Mouse (Mus musculus) layer of hippocampus, postnatal 36 days (tissue): ENCODE measurements around the gene Mlph. TPM values are rescaled to one million over a fixed set of nuclear protein-coding genes. Genes with fewer than 3 reads are reported as not detected.

ENCODE experiments used
- DNase-seq, 2 experiments: peaks; one replicate each; pipeline ENCODE4 v3.0.0; 2022
- total RNA-seq, 2 experiments: library from RNA; stranded (reverse); gene quantifications; 2 replicates each; pipeline ENCODE4 v1.2.3; 2021

The Mlph gene
- total RNA-seq, 2 experiments from 2014 or later: 0.60 to 1.8 TPM

GRCm38 (mm10) chr1:90909631-90910152 is 5.2 kb upstream of the Mlph start:
- no peak for DNase-seq

- DNase-seq: no peak
These were observed 1.7 kb upstream of the Mlph start for GRCm38 (mm10) chr1:90913231-90913630.

DNA sequence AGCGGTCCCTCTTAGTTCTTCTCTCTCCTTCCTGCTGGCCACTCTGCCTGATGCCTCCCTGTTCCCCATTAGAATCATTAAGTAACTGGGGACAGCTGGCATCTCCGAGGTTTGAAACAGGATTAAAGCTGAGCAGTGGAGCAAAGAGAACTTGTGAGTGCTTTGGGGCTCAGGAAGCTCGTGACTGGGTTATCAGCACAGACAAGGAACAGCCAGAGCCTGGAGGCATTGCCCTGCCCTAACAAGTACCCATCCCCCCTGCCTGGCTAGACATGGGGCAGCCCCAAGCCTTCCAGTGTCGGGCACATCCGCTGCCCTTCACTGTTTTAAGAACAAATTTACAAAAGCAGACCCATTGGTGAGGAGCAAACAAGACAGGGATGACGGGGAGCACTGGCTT is 2.6 kb downstream of the Mlph start:
- no peak for DNase-seq

GRCm38 (mm10) chr1:90921687-90922086 is 6.8 kb downstream of the Mlph start:
- DNase-seq: no peak

GRCm38 (mm10) chr1:90926030-90926429 is 11.1 kb downstream of the Mlph start:
- DNase-seq: no peak

DNA sequence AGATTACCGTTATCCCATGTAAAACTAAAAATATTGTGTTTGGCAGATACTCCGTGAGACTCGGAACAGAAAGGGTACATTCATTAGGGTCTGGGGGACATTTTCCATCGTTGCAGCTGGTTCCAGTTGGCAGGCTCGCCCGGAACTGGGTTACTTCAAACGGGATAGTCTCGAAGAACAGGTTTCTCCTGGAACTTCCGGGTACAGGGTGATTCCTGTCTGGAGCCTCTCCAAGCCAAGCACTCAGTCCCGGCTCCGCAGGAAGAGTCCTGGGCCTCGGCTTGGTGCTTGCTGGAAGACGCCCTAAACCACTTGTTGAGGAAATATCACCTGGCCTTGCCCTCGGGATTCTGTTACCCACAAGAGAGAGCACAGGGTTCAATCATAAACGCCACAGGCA is 12.4 kb downstream of the Mlph start:
- DNase-seq: no peak

DNA sequence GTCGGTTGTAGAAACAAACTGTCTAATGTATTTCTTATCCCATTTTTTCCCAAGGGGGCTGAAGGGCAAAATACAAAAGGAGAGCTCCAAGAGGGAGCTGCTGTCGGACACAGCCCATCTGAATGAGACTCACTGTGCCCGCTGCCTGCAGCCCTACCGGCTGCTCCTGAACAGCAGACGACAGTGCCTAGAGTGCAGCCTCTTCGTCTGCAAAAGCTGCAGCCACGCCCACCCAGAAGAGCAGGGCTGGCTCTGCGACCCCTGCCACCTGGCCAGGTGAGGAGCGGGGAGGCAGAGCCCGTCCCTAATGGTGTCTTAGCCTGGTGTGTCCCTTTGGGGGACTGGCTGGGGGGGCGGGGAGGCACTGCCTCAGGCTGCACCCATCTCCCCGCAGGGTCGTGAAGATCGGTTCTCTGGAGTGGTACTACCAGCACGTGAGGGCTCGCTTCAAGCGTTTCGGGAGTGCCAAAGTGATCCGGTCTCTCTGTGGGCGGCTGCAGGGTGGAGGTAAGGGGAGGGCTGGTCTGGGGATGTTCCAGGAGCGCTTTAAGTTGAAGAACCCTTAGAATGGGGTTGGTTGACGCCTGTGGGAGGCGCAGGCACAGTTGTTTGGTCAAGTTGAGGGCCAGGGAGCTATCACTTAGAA is 13.2 kb downstream of the Mlph start:
- DNase-seq: no peak

- DNase-seq: peak; percentile 80 to 82
These were observed 13.7 kb downstream of the Mlph start for GRCm38 (mm10) chr1:90928575-90928934.

GRCm38 (mm10) chr1:90933001-90933400 is 18.1 kb downstream of the Mlph start:
- DNase-seq: peak; percentile 14 to 33

GRCm38 (mm10) chr1:90936990-90937389 is 22.1 kb downstream of the Mlph start:
- no peak for DNase-seq

DNA sequence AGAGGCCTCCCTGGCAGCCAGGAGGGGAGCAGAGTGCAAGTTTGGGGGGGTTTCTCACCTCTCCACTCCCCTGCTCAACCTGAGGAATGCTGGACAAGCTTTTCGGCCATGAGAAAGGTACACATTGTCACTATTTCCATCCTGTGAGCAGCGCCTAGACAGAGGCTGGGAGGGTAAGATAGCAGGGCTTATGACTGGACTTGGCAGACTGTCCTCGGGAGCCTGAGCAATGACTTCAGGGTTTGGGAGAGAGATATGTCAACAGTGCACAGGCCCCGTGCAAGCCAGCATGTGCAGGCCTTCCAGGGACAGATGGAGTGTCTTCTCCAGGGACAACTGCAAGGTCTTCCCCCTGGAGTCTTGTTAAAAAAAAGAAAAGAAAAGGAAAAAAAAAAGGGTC is 25.1 kb downstream of the Mlph start:
- no peak for DNase-seq

GRCm38 (mm10) chr1:90945171-90945570 is 30.3 kb downstream of the Mlph start:
- no peak for DNase-seq

DNA sequence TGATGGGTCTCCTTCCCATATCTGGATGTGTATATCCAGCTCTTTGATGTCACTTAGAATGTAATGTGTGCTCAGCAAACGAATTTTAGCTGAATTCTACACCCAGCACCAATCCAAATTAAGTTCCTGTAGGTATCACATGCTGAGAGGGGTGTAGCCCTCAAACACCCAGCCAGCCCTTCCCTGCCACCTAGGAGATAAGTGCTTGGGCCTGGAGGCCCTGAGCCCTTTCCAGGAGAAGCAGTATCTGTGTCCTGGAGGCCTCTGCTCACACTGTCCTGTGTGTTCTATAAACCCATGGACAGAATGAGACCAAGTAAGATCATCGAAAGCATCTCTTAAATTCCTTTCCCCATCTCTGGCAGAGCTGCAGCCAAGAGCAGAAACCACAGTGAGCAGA is 32.4 kb downstream of the Mlph start:
- DNase-seq: no peak

DNA sequence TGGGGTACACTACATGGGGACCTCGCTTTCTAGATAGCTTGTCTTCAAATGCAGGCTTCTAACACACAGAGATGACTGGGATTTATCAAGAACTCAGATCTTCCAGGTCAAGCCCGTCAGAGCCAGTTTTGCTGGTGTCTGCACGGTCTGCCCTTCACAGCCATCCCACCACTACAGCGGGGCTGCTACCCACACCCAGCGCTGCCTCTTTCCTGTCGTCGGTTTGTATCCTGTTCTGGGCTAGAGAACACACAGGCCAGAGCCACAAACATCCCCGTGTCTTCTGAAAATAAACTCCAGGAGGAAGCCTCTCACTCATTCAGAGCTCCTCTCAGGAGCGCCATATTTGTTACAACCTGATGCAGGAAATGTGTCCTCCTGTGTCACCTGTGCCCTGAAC is 34.4 kb downstream of the Mlph start:
- DNase-seq: no peak

DNA sequence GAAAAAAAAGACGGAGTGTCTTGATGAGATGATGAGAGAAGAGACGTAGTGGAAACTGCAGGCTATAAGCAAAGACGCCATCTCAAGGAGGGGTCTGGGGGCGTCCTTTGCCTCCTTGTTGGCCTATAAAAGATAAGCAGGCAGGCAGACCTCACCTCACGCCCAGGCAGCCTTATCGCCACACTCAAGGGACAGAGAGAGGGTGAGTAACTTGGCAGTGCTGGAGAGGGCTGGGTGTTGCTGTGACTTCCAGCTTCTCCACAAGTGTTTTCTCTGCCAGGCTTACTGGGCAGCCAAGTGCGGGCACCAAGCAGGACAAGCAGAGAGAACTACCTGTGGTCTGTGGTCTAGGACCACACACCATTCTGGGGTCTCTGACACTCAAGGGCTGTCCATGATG is 36.8 kb downstream of the Mlph start:
- no peak for DNase-seq

GRCm38 (mm10) chr1:90952808-90953207 is 37.9 kb downstream of the Mlph start, which contains the start of gene Prlh:
Gene Prlh, plus strand, starts transcription at chr1:90953108.
- DNase-seq: no peak

DNA sequence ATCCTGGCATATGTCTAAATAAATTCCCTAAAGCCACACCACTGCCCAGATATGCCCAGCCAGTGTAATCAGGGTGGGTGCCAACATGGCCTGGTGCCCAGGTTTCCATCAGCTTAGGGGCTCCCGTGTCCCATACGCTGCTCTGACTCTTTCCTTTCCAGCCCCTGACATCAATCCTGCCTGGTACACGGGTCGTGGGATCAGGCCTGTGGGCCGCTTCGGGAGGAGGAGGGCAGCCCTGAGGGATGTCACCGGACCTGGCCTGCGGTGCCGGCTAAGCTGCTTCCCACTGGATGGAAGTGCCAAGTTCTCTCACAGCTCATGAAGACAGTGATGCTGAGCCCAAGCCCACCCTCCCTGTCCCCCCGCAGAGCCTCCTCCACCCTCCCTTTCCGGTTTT is 38.8 kb downstream of the Mlph start:
- DNase-seq: no peak

- DNase-seq: peak; percentile 40 to 70
These were observed 41.6 kb downstream of the Mlph start for GRCm38 (mm10) chr1:90956245-90957096.

GRCm38 (mm10) chr1:90962526-90962925 is 47.6 kb downstream of the Mlph start:
- no peak for DNase-seq

- DNase-seq: no peak
These were observed 48.1 kb downstream of the Mlph start for GRCm38 (mm10) chr1:90962994-90963393.

- DNase-seq: no peak
These were observed 52.7 kb downstream of the Mlph start for GRCm38 (mm10) chr1:90967583-90967982.

GRCm38 (mm10) chr1:90968649-90969048 is 53.8 kb downstream of the Mlph start:
- DNase-seq: no peak

DNA sequence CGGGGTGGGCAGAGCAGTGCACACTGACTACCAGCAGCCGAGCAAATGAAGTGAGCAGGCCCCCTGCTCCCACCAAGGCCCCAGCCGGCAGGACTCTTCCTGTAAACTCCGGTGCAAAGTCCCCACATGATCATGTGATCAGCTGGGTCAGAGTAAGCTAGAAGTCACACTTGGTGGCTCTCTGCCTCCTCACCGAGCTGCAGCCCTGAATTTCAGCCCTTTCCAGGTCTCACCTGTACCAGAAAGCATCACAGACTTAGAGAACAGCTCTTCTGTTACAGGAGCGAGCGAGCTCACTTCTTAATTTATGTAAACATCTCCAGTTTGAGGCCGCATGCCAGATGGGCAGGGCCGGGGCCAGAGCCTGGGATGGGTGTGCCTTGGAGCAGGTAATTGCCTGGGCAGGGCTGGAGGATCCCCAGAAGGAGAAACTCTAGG is 54.5 kb downstream of the Mlph start, which contains the start of gene Rab17:
Rab17 (minus strand) TSS at position 315 of the 438 bp plus-strand sequence.
- no peak for DNase-seq
